Mouse (Mus musculus) testis, adult 2 months (tissue): ENCODE measurements around the gene Gpc6. TPM values are rescaled to one million over a fixed set of nuclear protein-coding genes. Genes with fewer than 3 reads are reported as not detected.

Source experiments
- H3K27ac ChIP-seq: fragments of 200-500 bp; 2 replicates; pipeline ENCODE4 v1.5.1; 2012; ENCODE audit warnings: low read depth, low read length; ENCODE audit not compliant: control insufficient read depth, insufficient read depth
- H3K27me3 ChIP-seq: fragments of 200-500 bp; 2 replicates; pipeline ENCODE4 v1.6.1; 2012; ENCODE audit warnings: mild to moderate bottlenecking, low read length, moderate library complexity; ENCODE audit not compliant: control insufficient read depth, insufficient read depth
- H3K36me3 ChIP-seq: fragments of 200-500 bp; 2 replicates; pipeline ENCODE4 v1.6.1; 2012; ENCODE audit warnings: mild to moderate bottlenecking, low read length; ENCODE audit not compliant: control insufficient read depth, insufficient read depth
- H3K4me1 ChIP-seq: fragments of 200-500 bp; 2 replicates; pipeline ENCODE4 v1.6.1; 2012; ENCODE audit warnings: low read length; ENCODE audit not compliant: control insufficient read depth, insufficient read depth
- H3K4me3 ChIP-seq: fragments of 200-500 bp; 2 replicates; pipeline ENCODE4 v1.5.1; 2012; ENCODE audit warnings: low read depth, mild to moderate bottlenecking, low read length, moderate library complexity, mixed read lengths; ENCODE audit not compliant: control insufficient read depth
- CTCF ChIP-seq: fragments of 200-500 bp; IDR thresholded peaks from 2 replicates; pipeline ENCODE4 v1.5.1; 2012; ENCODE audit warnings: low read depth, mild to moderate bottlenecking, inconsistent platforms, low read length, moderate library complexity; ENCODE audit not compliant: control insufficient read depth, insufficient read depth, insufficient replicate concordance
- POLR2A ChIP-seq: fragments of 200-500 bp; IDR thresholded peaks from 2 replicates; pipeline ENCODE4 v1.6.1; 2012; ENCODE audit warnings: low read depth, mild to moderate bottlenecking, inconsistent platforms, low read length, moderate library complexity; ENCODE audit not compliant: control insufficient read depth
- polyA plus RNA-seq: library from polyadenylated mRNA; depleted of rRNA; stranded (reverse); fragments of >200 nt; gene quantifications from 2 replicates; pipeline ENCODE4 v1.2.3, GENCODE M21; 2012

Gene Gpc6
- polyA plus RNA-seq, 1 experiment, result 0.35 TPM

GRCm38 (mm10) chr14:117048951-117049350, 123.8 kb downstream of the Gpc6 start:
- no peaks in the 10 kb centered on the region for H3K4me1 ChIP-seq
- TF ChIP-seq CTCF, result no peak
- TF ChIP-seq POLR2A, result no peak
- H3K27ac ChIP-seq, result no peak overlapping the region
- no peaks in the 10 kb centered on the region for H3K36me3 ChIP-seq
- no peaks in the 10 kb centered on the region for H3K27me3 ChIP-seq
- H3K4me3 ChIP-seq, result no peak overlapping the region

- Histone ChIP-seq H3K27ac (no peak overlapping the region), H3K4me1 (no peaks in the 10 kb centered on the region), H3K4me3 (no peak overlapping the region), H3K36me3 (no peaks in the 10 kb centered on the region), H3K27me3 (no peaks in the 10 kb centered on the region)
- TF ChIP-seq CTCF (no peak), POLR2A (no peak)
These were observed 125.8 kb downstream of the Gpc6 start for GRCm38 (mm10) chr14:117050877-117051276.

DNA sequence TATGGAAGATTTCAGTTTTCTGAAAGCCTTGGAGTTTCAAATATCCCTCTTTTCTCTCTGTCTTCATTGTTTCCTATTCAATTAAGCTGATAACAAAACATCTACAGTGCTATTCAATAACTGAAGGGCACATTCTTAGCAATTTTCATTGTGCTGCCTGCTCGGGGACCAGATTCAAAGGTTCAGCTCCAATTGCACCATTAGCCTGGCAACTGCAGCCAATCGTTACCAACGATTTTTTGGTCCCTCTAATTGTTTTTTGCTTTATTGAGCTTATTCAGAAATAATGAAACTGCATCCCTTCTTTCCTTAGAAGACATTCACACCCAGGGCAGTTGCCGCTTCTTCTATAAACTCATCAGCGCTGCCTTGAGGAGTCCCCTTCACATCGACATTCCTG, 128.2 kb downstream of the Gpc6 start:
- H3K4me3 ChIP-seq, result no peak overlapping the region
- no peaks in the 10 kb centered on the region for H3K27me3 ChIP-seq
- no peaks in the 10 kb centered on the region for H3K36me3 ChIP-seq
- no peak for TF ChIP-seq POLR2A
- TF ChIP-seq CTCF, result no peak
- no peaks in the 10 kb centered on the region for H3K4me1 ChIP-seq
- no peak overlapping the region for H3K27ac ChIP-seq

DNA sequence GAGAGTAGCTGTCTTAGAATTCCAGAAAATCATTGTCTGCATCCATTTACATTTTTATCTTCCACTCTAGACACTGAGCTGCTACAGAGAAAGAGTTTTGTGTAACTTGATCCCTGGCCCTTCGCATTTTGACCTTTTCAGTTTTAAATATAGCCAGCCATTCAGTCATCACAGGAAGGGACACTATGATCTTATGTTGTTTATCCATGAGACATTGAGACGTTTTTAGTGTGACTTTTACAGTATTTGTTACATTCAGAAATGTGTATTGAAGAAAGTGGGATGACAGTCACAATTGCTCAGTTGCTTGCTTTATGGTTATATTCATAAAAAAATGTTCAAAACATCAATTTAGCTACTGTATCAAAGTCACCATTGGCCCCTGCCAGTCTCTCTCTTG, 130.0 kb downstream of the Gpc6 start:
- H3K27me3 ChIP-seq, result no peaks in the 10 kb centered on the region
- TF ChIP-seq POLR2A (no peak), CTCF (no peak)
- no peak overlapping the region for H3K4me3 ChIP-seq
- no peak overlapping the region for H3K27ac ChIP-seq
- H3K36me3 ChIP-seq, result no peaks in the 10 kb centered on the region
- no peaks in the 10 kb centered on the region for H3K4me1 ChIP-seq

- Histone ChIP-seq H3K27ac (no peak overlapping the region), H3K27me3 (no peaks in the 10 kb centered on the region), H3K4me1 (no peaks in the 10 kb centered on the region), H3K4me3 (no peak overlapping the region), H3K36me3 (no peaks in the 10 kb centered on the region)
- TF ChIP-seq CTCF, result no peak
These were observed 136.0 kb downstream of the Gpc6 start for GRCm38 (mm10) chr14:117061078-117061477.

GRCm38 (mm10) chr14:117061527-117061926, 136.4 kb downstream of the Gpc6 start:
- no peaks in the 10 kb centered on the region for H3K36me3 ChIP-seq
- TF ChIP-seq CTCF (no peak), POLR2A (no peak)
- no peaks in the 10 kb centered on the region for H3K4me1 ChIP-seq
- H3K27ac ChIP-seq, result no peak overlapping the region
- H3K4me3 ChIP-seq, result no peak overlapping the region
- no peaks in the 10 kb centered on the region for H3K27me3 ChIP-seq

DNA sequence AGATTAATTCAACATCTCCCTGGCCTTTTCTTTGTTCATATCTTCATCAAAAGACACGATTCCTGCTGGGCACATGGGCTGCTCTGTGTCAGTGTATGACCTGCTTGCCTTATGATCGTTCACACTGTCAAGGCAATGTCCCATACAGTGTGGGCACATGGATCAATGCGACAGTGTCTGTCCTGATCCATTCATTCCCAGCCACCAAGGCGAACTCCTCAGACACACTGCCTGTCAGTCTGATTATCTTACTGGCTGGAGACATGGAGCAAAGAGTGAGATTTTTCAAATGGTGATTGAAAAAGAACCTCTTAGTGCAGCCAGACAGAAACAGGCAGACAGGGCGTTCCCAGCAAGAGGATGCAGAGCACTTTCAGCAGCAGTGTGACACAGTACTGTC, 143.1 kb downstream of the Gpc6 start:
- Histone ChIP-seq H3K4me1 (no peaks in the 10 kb centered on the region), H3K36me3 (no peaks in the 10 kb centered on the region), H3K27me3 (no peaks in the 10 kb centered on the region), H3K27ac (no peak overlapping the region), H3K4me3 (no peak overlapping the region)
- no peak for TF ChIP-seq CTCF
- no peak for TF ChIP-seq POLR2A

DNA sequence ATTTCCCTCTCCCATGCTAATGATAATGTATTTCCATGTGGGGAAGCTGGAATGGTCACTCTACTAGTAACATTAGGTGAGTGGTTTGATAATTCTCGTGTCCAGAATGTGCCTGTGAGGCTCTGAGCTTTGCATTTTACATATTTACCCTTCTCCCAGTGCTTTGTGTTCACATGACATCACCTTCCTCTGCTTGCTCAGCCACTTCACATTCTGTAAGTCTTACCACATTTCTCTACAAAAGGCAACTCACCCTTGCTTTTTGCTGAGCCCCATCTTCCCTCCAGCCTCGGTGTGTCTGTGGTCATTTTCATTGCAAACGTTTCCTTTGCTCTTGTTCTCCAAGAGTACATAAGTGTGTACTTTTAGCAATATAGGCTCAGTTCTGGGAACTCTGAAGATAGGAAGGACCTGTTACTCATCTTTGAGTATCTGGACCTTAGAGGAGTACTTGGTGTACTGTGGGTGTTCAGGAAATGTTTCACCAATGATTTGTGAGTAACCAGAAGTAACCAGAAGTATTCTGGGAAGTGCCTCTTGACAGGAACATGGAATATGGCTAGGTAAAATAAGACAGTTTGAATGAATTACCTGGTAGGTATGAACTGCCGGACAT, 145.5 kb downstream of the Gpc6 start:
- no peak overlapping the region for H3K4me3 ChIP-seq
- H3K27ac ChIP-seq, result no peak overlapping the region
- TF ChIP-seq POLR2A (no peak), CTCF (no peak)
- H3K4me1 ChIP-seq, result no peaks in the 10 kb centered on the region
- no peaks in the 10 kb centered on the region for H3K36me3 ChIP-seq
- H3K27me3 ChIP-seq, result no peaks in the 10 kb centered on the region
